In genomic region chr11:115164341-115164975, GRCm38 (mm10) we compare ENCODE assay signal across 1 mouse cellular context.
TF ChIP-seq lines count a peak whose summit lies in the region.

No protein-coding gene starts in this region.

TF ChIP-seq in ES-E14, 5 proteins besides CTCF, POLR2A, EP300 and RAD21 (continued from another document):
- no peak for TF ChIP-seq ZNF384 (IDR thresholded peaks at IDR 0.05; ENCODE audit: low read depth, low read length)
